Mouse (Mus musculus) stomach, embryonic 15.5 days (tissue): ENCODE measurements at regions not wholly inside any gene's neighbourhood (a gene's known extent, or its start where the extent isn't known, plus 50 kb on each side); places are given as distances from the start of the nearest gene placed in this dataset.

Experiments
- ATAC-seq: fragments of 200-750 bp; cut with Nextera tagmentation; 2 replicates; pipeline ENCODE4 v1.8.0; 2017; ENCODE audit warnings: low read depth, moderate number of reproducible peaks, moderate TSS enrichment; ENCODE audit not compliant: insufficient read depth, low FRiP score
- H3K27ac ChIP-seq: fragments of 300-500 bp; sonication (generic); 2 replicates; pipeline ENCODE4 v1.5.1; 2015; ENCODE audit warnings: mild to moderate bottlenecking, inconsistent platforms
- H3K27me3 ChIP-seq: fragments of 300-500 bp; sonication (generic); replicated peaks from 2 replicates; pipeline ENCODE4 v1.6.1; 2015; ENCODE audit warnings: inconsistent platforms
- H3K36me3 ChIP-seq: fragments of 300-500 bp; sonication (generic); 2 replicates; pipeline ENCODE4 v1.6.1; 2015; ENCODE audit warnings: inconsistent platforms
- H3K4me1 ChIP-seq: fragments of 300-500 bp; sonication (generic); 2 replicates; pipeline ENCODE4 v1.6.1; 2015; ENCODE audit warnings: inconsistent platforms
- H3K4me2 ChIP-seq: fragments of 300-500 bp; sonication (generic); 2 replicates; pipeline ENCODE4 v1.6.1; 2015; ENCODE audit warnings: mild to moderate bottlenecking, inconsistent platforms
- H3K4me3 ChIP-seq: fragments of 300-500 bp; sonication (generic); replicated peaks from 2 replicates; pipeline ENCODE4 v1.5.1; 2015; ENCODE audit warnings: inconsistent platforms
- H3K9ac ChIP-seq: fragments of 300-500 bp; sonication (generic); 2 replicates; pipeline ENCODE4 v1.6.1; 2015; ENCODE audit warnings: inconsistent platforms
- H3K9me3 ChIP-seq: fragments of 300-500 bp; sonication (generic); 2 replicates; pipeline ENCODE4 v1.6.1; 2016; ENCODE audit warnings: inconsistent platforms
- WGBS: fragments of 180-500 bp; shearing (Covaris S2); methylation state at CpG from one replicate; pipeline ENCODE4 v1.1.7; 2015; 5-methylcytosine and 5-hydroxymethylcytosine counted together

DNA sequence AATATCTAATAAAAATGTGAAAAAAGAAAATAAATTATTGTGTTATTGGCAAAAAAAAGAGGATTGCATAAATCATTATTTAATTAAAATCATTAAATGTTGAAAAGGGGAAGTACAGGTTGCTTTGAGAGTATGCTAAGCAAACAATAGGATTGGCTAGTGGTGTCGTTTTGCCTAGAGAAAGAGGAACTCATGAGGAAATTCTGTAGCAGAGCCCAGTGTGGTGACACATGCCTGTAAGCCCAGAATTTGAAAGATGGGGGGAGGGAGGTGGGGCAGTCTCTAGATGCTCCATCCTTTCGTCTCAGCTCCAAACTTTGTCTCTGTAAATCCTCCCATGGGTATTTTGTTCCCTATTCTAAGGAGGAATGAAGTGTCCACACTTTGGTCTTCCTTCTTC, 388.3 kb downstream of the Rpl36a-ps1 start:
- Histone ChIP-seq H3K27ac (no peak overlapping the region), H3K4me3 (no peak overlapping the region), H3K9ac (no peak overlapping the region), H3K4me1 (no peaks in the 10 kb centered on the region), H3K9me3 (no peaks in the 10 kb centered on the region), H3K36me3 (no peaks in the 10 kb centered on the region), H3K4me2 (no peak overlapping the region), H3K27me3 (no peaks in the 10 kb centered on the region)
- 55% methylated on average over 2 of the region's 2 CpGs for WGBS
- ATAC-seq = no peak

DNA sequence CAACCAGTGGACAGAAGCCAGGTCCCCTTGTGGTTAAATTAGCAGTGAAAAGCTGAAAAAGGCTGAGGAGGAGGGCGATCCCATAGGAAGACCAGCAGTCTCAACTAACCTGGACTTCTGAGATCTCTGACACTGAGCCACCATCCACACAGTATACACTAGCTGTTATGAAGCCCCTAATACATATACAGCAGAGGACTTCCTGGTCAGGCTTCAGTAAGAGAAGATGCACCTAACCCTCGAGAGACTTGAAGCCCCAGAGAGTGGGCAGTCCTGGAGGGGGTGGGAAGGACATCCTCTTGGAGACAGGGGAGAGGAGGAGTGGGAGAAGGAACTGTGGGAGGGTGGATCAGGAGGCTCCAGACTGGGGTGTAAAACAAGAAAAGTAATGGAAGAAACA, 397.9 kb downstream of the Rpl36a-ps1 start:
- H3K4me2 ChIP-seq = no peak overlapping the region
- H3K9me3 ChIP-seq = no peaks in the 10 kb centered on the region
- no peak overlapping the region for H3K9ac ChIP-seq
- H3K4me1 ChIP-seq = no peaks in the 10 kb centered on the region
- no peaks in the 10 kb centered on the region for H3K27me3 ChIP-seq
- ATAC-seq = no peak
- no peaks in the 10 kb centered on the region for H3K36me3 ChIP-seq
- H3K27ac ChIP-seq = no peak overlapping the region
- H3K4me3 ChIP-seq = no peak overlapping the region
- WGBS = 80% methylated on average over 2 of the region's 2 CpGs

DNA sequence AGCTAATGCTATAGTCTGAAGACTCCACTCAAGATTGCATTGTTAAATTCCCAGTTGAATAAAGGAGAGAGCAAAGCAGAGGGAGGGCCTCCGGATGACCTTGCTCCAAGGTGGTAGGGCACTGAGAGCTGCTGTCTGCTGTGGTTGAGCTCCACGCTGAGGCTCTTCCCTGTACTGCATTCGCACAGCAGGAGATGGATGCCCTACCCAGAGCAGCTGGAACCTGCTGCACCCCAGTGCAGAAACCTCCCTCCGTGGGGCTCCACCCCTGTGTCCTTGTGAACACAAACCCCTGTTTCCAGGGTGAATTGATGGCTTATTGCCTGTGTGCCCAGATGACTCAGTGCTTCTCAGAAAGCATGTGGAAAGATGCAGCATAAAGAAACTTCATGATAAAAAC, 404.3 kb downstream of the Rpl36a-ps1 start:
- H3K36me3 ChIP-seq = no peaks in the 10 kb centered on the region
- H3K9ac ChIP-seq = no peak overlapping the region
- H3K27me3 ChIP-seq = no peaks in the 10 kb centered on the region
- H3K27ac ChIP-seq = no peak overlapping the region
- no peak overlapping the region for H3K4me2 ChIP-seq
- 12% methylated on average over 4 of the region's 4 CpGs for WGBS
- ATAC-seq = peak; percentile 65; the same call in 1 of the 2 replicates
- H3K4me1 ChIP-seq = no peaks in the 10 kb centered on the region
- no peaks in the 10 kb centered on the region for H3K9me3 ChIP-seq
- H3K4me3 ChIP-seq = no peak overlapping the region

DNA sequence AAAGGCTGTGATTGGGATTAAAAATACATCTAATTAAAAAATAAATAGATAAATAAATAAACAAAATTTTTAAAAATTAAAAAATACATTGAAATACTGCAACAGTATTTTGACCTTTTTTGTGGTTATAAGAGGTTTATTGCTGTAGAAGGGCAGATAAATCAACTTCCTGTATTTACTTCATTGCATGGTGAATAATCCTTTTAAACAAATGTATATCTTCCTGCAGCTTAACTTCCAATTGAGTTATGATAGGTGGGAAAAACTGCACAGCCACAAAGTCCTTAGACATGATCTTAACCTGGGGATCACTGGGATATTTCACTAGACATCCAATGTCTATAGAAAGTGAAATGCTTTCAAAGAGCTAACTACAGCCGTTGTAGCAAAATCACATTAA, 402.1 kb upstream of the Dach1 start:
- no peak overlapping the region for H3K27ac ChIP-seq
- H3K27me3 ChIP-seq = no peaks in the 10 kb centered on the region
- H3K4me2 ChIP-seq = no peak overlapping the region
- H3K36me3 ChIP-seq = no peaks in the 10 kb centered on the region
- no peak for ATAC-seq
- no peaks in the 10 kb centered on the region for H3K9me3 ChIP-seq
- H3K9ac ChIP-seq = no peak overlapping the region
- no peak overlapping the region for H3K4me3 ChIP-seq
- WGBS = 80% methylated on average over 1 of the region's 1 CpGs
- H3K4me1 ChIP-seq = no peaks in the 10 kb centered on the region

DNA sequence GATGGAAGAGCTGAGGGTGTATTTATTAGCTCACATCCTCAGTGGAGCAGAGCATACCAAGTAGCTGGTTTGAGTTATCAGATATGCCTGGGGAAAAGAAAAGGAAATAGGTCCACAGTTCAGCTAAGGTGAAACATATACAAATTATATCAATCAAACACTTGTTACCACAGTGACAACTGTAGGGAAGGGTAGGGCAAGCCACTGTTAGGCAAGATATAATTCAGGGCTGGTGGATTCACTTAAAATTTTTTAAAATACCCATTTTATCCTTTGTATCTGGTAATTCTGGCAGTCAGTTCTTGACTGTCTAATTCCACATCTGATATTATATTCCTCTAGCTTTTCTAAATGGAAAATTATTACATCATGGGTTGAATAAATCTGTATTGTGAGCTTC, 392.4 kb upstream of the Dach1 start:
- H3K4me1 ChIP-seq = no peaks in the 10 kb centered on the region
- H3K9me3 ChIP-seq = no peaks in the 10 kb centered on the region
- H3K9ac ChIP-seq = no peak overlapping the region
- no peak for ATAC-seq
- no peak overlapping the region for H3K27ac ChIP-seq
- H3K4me2 ChIP-seq = no peak overlapping the region
- H3K4me3 ChIP-seq = no peak overlapping the region
- no peaks in the 10 kb centered on the region for H3K36me3 ChIP-seq
- H3K27me3 ChIP-seq = no peaks in the 10 kb centered on the region

DNA sequence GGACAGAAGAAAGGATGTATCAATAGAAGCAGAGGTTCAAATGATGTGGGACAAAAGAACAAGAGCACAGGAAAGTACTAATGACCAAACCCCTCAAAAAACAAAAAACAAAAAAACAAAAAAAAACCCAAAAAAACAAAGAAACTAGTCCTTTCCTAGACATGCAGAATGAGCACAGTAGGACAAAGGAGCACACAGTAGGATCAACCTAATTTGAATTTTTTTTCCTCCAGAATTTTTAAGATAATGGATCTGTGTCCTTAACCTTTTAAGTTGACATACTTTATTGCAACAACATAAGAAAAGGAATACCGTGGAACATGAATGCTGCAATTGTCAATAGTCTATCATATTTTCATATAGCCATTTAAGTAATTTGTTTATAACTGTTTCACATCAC, 370.2 kb upstream of the Dach1 start:
- no peak overlapping the region for H3K4me2 ChIP-seq
- no peaks in the 10 kb centered on the region for H3K27me3 ChIP-seq
- H3K27ac ChIP-seq = no peak overlapping the region
- no peaks in the 10 kb centered on the region for H3K4me1 ChIP-seq
- 96% methylated on average over 1 of the region's 1 CpGs for WGBS
- H3K4me3 ChIP-seq = no peak overlapping the region
- ATAC-seq = no peak
- no peaks in the 10 kb centered on the region for H3K36me3 ChIP-seq
- H3K9ac ChIP-seq = no peak overlapping the region
- no peaks in the 10 kb centered on the region for H3K9me3 ChIP-seq

DNA sequence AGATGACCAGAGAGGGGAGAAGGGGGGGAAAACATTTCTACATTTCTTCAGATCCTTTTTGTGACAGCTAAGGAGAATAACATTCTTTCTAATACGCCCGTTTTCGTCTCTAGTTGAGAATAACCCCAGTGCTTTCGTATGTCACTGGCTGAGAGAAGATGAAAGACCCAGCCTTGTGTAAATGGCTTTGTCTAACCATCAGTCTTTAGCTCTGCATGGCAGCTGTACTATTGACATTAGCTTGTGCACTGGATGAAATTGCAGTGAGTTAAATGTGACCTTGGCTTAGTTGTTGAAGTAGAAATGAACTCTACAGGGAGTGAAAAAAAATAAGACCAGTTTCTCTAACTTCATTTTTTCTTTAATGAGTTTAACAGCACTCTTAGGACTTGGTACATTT, 368.7 kb upstream of the Dach1 start:
- no peak overlapping the region for H3K4me2 ChIP-seq
- no peak overlapping the region for H3K9ac ChIP-seq
- no peak for ATAC-seq
- no peak overlapping the region for H3K27ac ChIP-seq
- no peaks in the 10 kb centered on the region for H3K9me3 ChIP-seq
- H3K4me3 ChIP-seq = no peak overlapping the region
- WGBS = 29% methylated on average over 4 of the region's 4 CpGs
- no peaks in the 10 kb centered on the region for H3K4me1 ChIP-seq
- no peaks in the 10 kb centered on the region for H3K36me3 ChIP-seq
- no peaks in the 10 kb centered on the region for H3K27me3 ChIP-seq

DNA sequence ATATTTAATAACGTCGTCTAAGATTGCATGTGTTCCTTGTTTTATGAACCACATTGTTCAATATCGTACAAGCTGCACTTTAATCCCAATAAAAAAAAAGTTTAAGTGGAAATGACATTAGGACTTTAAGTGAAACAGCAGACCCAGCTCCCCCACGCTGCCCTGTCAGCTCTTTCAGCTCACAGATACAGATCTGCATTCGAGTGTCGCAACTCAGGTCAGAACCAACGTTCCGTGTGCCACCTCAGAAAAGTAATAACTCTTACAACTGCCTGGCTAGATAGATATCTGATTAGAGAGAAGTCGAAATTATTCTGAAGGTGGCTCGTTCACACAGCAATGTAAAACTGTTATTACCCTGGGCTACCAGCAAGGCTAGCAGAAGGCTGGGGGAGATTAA, 364.0 kb upstream of the Dach1 start:
- no peaks in the 10 kb centered on the region for H3K36me3 ChIP-seq
- H3K27me3 ChIP-seq = no peaks in the 10 kb centered on the region
- H3K9ac ChIP-seq = no peak overlapping the region
- no peaks in the 10 kb centered on the region for H3K4me1 ChIP-seq
- no peaks in the 10 kb centered on the region for H3K9me3 ChIP-seq
- no peak overlapping the region for H3K4me3 ChIP-seq
- 79% methylated on average over 10 of the region's 10 CpGs for WGBS
- no peak overlapping the region for H3K4me2 ChIP-seq
- ATAC-seq = no peak
- no peak overlapping the region for H3K27ac ChIP-seq

DNA sequence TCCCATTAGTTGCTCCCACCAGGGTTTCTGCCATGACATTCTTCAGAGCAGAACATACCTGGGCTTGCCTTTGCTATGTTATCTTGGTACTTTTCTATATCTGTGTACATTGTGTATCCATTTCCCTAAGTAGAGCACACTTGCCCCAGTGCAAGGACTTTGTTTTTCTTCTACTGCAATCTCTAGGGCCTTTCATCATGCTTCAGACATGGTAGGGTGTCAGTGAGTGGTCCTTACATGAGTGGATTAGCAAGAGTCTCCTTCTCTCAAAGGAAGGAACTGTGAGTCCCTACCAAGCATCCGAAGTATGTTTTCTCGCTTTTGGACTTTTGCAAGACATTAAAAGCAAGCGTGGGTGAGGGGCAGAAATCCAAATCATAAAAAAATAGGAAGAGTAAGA, 351.4 kb upstream of the Dach1 start:
- no peak overlapping the region for H3K9ac ChIP-seq
- H3K4me1 ChIP-seq = no peaks in the 10 kb centered on the region
- no peaks in the 10 kb centered on the region for H3K36me3 ChIP-seq
- H3K4me2 ChIP-seq = no peak overlapping the region
- 91% methylated on average over 3 of the region's 3 CpGs for WGBS
- no peak overlapping the region for H3K27ac ChIP-seq
- H3K27me3 ChIP-seq = no peaks in the 10 kb centered on the region
- no peak overlapping the region for H3K4me3 ChIP-seq
- ATAC-seq = no peak
- no peaks in the 10 kb centered on the region for H3K9me3 ChIP-seq

DNA sequence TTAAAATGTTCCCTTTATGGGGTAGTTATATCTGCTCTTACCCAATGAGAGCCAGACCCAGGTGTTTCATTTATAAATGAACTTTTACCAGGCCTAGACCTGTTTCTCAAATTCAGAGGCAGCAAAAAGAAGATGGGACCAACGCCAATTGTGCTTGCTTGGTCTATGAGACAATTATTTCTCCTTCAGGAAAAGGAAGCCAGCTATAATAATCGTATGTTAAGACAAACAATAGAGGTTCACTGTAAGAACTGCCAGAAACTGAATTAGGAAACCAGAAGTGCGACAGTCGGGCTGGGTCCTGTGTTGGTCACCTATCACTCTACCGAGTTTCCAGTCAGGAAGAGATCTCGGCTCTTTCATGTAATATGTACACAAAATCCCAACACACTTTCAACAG, 335.8 kb upstream of the Dach1 start:
- Histone ChIP-seq H3K4me2 (no peak overlapping the region), H3K9ac (no peak overlapping the region), H3K27ac (no peak overlapping the region), H3K36me3 (no peaks in the 10 kb centered on the region), H3K27me3 (no peaks in the 10 kb centered on the region), H3K4me1 (no peaks in the 10 kb centered on the region), H3K4me3 (no peak overlapping the region), H3K9me3 (no peaks in the 10 kb centered on the region)
- no peak for ATAC-seq
- 79% methylated on average over 6 of the region's 6 CpGs for WGBS

DNA sequence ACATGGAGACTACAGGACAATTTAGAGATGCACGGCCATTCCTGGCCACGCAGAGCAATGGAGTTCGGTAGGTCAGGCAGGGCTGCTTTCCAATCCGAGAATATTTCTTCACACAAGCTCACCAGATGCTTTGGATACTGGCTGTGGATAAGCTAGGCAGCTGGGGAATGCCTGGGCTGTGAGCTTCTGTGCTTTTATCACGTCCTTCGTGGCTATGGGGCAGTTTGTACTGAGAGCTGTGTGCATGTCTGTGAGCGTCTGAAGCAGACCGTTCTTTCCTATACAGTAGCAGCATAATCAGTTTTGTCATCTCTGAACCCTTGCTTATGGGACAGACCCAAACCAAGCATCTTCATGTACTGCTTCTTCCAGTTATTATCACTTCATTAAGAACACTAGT, 307.9 kb upstream of the Dach1 start:
- WGBS = 76% methylated on average over 8 of the region's 8 CpGs

DNA sequence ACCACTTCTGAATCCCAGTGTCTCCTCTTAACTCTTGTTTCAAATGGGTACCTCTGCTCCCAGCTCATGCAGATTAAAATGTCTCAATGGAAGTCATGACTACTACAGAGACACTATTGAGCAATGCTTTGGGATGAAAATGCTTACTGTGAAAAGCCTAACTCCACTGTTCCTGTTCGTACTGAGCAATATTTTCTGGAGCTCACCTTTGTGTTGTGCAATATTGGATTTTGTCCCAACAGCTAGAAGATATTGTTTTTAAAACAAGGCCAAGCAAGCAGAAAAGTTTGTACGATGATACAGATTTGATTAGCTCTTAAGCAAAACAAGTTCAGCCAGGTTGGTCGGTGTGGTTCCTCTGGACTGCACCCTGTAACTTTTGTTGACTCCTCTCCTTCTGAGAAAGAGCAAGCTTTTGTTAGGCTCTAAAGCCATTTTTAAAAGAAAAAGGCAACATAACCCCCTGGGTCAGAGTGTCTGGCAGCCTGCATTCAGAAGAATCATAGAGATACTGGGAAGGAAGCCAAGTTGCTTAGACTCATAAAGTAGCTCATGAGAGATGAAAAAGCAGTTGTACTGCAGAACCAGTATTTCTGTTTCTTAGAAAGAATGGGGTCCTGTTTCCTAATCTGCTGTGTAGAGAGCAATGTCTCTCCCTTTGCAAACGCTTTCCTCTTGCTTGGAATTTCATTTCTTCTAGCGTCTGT, 302.4 kb upstream of the Dach1 start:
- WGBS = 21% methylated on average over 5 of the region's 5 CpGs

More for the DNA sequence above, 307.9 kb upstream of the Dach1 start:
- Histone ChIP-seq H3K9ac (no peak overlapping the region), H3K27ac (no peak overlapping the region), H3K27me3 (no peaks in the 10 kb centered on the region), H3K4me2 (no peak overlapping the region), H3K4me3 (no peak overlapping the region), H3K36me3 (no peaks in the 10 kb centered on the region), H3K4me1 (no peaks in the 10 kb centered on the region), H3K9me3 (no peaks in the 10 kb centered on the region)
- no peak for ATAC-seq

DNA sequence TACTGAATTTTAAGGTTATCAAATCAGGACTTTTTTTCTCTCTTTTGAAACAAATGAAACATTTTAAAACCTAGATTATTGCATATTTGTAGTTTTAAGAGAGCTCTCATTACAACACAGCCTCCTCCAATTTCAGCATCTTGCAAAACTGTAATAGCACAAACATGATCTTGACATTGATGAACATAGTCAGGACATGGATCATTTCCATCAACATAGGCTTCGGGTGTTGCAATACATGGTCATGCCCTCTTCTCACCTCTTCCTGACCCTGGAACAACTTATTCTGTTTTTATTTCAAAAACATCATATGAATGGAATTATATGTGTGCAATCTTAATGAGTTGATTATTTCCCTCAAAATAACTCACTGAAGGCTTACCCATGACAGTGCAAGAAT, 284.9 kb upstream of the Dach1 start:
- H3K9me3 ChIP-seq = no peaks in the 10 kb centered on the region
- no peak overlapping the region for H3K4me2 ChIP-seq
- H3K4me1 ChIP-seq = no peaks in the 10 kb centered on the region
- H3K36me3 ChIP-seq = no peaks in the 10 kb centered on the region
- WGBS = 83% methylated on average over 1 of the region's 1 CpGs
- H3K27ac ChIP-seq = no peak overlapping the region
- H3K27me3 ChIP-seq = no peaks in the 10 kb centered on the region
- no peak overlapping the region for H3K9ac ChIP-seq
- ATAC-seq = no peak
- no peak overlapping the region for H3K4me3 ChIP-seq

More for the DNA sequence above, 302.4 kb upstream of the Dach1 start:
- Histone ChIP-seq H3K27ac (peak overlapping the region; percentile 74), H3K4me2 (no peak overlapping the region), H3K4me3 (no peak overlapping the region), H3K36me3 (no peaks in the 10 kb centered on the region), H3K4me1 (peaks cover 4% of the 10 kb centered on the region; the same call in 1 of the 2 replicates), H3K9ac (no peak overlapping the region), H3K9me3 (no peaks in the 10 kb centered on the region), H3K27me3 (no peaks in the 10 kb centered on the region)
- peak; percentile 65; the same call in 1 of the 2 replicates for ATAC-seq
